Mouse (Mus musculus) cortical plate, adult 2 months (tissue): ENCODE data around the gene Tspan17.

Source experiments
- CTCF ChIP-seq: fragments of 200-500 bp; IDR thresholded peaks from 2 replicates; pipeline ENCODE4 v1.5.1; 2011; ENCODE audit warnings: mild to moderate bottlenecking, control low read depth, low read length; ENCODE audit not compliant: insufficient read depth; ENCODE audit errors: extremely low read depth
- POLR2A ChIP-seq: fragments of 200-500 bp; IDR thresholded peaks from 2 replicates; pipeline ENCODE4 v1.6.1; 2011; ENCODE audit warnings: mild to moderate bottlenecking, low read length, control low read depth; ENCODE audit not compliant: insufficient read depth; ENCODE audit errors: extremely low read depth

GRCm38 (mm10) chr13:54813381-54813780, 24.2 kb downstream of the Tspan17 start:
- TF ChIP-seq CTCF (no peak), POLR2A (no peak)
